Mouse (Mus musculus) splenic B cell, adult 2 months (primary cell): Measurements from ENCODE around the gene Zfp423.
"Not testable (repeated sequence)": the region's sequence is repeated elsewhere in the genome, so short reads cannot be mapped to it uniquely, and the experiment has no call there.

ENCODE experiments used
- DNase-seq: peaks from one replicate; pipeline ENCODE4 v3.0.0-alpha.2; 2011; ENCODE audit warnings: low read depth, low spot score
- H3K27me3 ChIP-seq: 2 replicates; pipeline ENCODE4 v1.6.1; 2012; ENCODE audit warnings: mild to moderate bottlenecking, low read length, moderate library complexity, mixed read lengths; ENCODE audit not compliant: control insufficient read depth, poor library complexity, insufficient read depth, severe bottlenecking
- H3K36me3 ChIP-seq: 2 replicates; pipeline ENCODE4 v1.6.1; 2012; ENCODE audit warnings: mild to moderate bottlenecking, low read length, moderate library complexity, mixed read lengths; ENCODE audit not compliant: control insufficient read depth, poor library complexity, insufficient read depth, severe bottlenecking

Gene Zfp423

GRCm38 (mm10) chr8:87851380-87851779, 108.0 kb downstream of the Zfp423 start:
- DNase-seq: no peak
- no peaks in the 10 kb centered on the region for H3K36me3 ChIP-seq
- no peaks in the 10 kb centered on the region for H3K27me3 ChIP-seq

DNA sequence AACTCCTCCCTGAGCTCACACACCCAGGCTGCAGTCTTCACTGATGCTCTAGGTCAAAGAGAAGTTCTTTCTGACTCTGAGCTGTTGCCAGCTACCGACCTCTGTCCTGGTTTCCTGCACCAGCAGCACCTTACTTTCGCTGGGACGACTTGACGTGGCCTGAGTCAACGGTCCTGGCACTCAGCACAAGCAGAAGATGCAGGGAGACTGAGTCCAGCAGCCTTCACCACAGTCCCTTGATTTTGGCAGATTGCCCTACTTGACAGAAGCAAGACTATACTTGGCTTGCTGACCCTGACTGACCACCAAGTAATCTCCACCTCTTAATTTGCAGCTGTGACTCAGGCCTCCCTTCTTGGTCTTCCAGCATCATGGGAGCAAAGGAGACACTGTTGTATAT, 110.6 kb downstream of the Zfp423 start:
- no peaks in the 10 kb centered on the region for H3K27me3 ChIP-seq
- no peak for DNase-seq
- no peaks in the 10 kb centered on the region for H3K36me3 ChIP-seq

DNA sequence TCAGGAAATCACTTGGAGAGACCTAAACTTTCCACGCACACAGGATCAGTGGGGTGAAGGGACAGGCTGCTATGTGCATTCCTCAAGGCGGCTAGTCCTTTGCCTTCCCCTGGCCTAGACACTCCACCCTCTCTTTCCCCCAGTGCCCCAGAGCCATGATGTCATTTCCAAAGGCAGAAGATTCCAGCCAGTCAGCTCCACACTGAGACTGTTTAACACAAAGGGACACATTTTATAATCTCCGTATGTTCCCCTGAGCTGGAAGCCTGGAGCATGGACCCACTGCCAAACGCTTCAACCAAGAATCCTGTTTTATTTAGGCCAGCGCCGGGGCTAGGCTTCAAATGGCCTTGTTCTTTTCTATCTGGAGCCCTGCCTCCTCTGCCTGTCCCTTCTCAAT, 111.6 kb downstream of the Zfp423 start:
- no peak for DNase-seq
- no peaks in the 10 kb centered on the region for H3K27me3 ChIP-seq
- no peaks in the 10 kb centered on the region for H3K36me3 ChIP-seq

- H3K36me3 ChIP-seq, H3K27me3 ChIP-seq, DNase-seq: not testable (repeated sequence)
These were observed 117.3 kb downstream of the Zfp423 start for GRCm38 (mm10) chr8:87842096-87842495.

- no peaks in the 10 kb centered on the region for H3K27me3 ChIP-seq
- H3K36me3 ChIP-seq: no peaks in the 10 kb centered on the region
- DNase-seq: no peak
These were observed 122.1 kb downstream of the Zfp423 start for GRCm38 (mm10) chr8:87837266-87837665.

DNA sequence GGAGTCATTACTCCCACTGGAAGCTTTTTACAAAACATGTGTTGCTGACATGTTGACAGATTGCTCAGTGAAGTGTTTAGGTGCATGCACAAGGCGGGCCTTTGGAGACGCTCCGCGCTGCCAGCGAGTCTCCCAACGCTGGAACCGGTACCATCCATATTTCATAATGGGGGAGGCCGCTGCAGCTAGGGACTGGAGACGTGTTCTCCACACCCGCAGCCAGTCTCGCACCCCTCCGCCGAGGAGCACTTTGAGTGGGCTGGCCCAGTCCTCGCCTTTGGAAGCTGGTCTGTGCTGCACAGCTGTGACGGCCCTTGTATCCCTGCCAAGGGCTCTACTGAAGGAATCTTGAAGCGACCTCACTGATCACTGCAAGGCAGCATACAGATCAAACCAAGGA, 122.5 kb downstream of the Zfp423 start:
- Histone ChIP-seq H3K36me3 (no peaks in the 10 kb centered on the region), H3K27me3 (no peaks in the 10 kb centered on the region)
- DNase-seq: no peak

DNA sequence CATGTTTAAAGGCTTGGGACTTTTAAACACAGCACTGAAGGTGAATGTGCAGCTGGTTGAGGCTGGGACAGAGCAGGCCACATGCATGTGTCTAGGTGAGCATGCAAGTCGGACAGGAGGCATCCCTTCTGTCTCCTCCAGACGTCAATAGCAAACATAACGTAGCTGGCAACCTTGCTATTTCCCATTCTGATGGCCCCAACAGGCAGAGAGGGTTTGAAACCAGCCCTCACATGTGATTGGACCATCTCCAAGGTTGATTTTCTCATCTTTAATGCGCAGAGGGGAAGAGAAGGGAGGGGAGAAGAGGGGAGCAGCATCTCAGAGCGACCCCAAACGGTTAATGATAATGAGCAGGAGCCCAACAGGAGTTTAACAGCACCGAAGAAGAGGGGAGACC, 123.5 kb downstream of the Zfp423 start:
- Histone ChIP-seq H3K36me3 (no peaks in the 10 kb centered on the region), H3K27me3 (no peaks in the 10 kb centered on the region)
- no peak for DNase-seq

DNA sequence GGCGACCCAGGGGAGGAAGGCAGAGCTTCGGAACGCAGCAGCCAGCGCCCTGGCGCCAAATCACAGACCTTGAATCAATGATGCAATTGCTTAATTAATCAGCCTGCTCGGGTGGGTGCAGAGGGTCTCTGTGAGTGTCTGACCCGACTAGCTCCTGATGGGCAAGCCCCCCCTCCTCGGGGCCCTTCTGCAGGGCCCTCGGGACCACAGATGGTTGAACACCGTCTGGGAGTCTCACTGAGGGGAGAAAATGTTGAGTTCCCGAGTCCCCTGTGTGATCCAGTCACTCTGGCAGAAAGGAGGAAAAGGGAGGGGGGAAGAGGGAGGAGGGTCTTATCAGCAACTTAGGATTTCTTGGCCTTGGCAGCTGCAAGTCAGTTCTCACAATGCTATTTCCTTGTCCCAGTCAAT, 124.0 kb downstream of the Zfp423 start:
- DNase-seq: no peak
- Histone ChIP-seq H3K36me3 (no peaks in the 10 kb centered on the region), H3K27me3 (no peaks in the 10 kb centered on the region)

- H3K27me3 ChIP-seq: no peaks in the 10 kb centered on the region
- no peaks in the 10 kb centered on the region for H3K36me3 ChIP-seq
- no peak for DNase-seq
These were observed 124.7 kb downstream of the Zfp423 start for GRCm38 (mm10) chr8:87834656-87835055.

DNA sequence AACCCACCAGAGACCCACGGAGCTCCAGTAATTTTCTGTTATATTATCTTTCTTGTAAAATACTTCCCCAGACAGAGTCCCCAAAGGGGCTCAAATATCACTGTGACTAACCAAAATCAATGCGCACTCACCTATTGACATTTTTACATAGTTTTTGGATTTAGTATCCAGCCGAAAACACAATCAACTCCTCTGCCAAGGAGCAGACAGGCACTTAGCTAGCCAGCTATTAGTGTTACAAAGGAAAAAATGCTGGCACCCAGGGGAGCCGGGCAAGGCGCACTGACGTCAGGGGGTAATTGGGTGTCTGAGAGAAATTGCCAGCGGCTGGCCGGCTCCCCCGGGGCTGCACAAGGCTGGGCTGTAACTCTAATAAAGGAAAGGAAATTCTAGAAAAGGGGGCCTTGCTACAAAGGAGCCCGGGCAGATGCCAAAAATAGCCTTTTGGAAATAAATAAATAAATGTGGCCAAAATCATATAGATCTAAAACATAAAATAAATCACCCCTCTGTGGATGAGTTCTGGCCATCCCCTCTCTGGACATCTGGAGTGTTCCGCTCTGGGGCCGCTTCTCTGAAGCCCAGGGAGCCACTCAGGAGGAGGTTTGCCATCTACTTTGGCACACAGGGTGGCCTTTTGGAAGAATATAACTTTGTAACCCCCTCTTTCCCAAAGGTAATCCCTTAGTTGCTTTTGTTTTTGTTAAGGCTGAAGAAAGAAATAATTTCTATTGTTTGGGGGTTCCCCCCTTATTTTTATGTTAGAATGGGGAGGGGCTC, 125.4 kb downstream of the Zfp423 start:
- DNase-seq: no peak

DNA sequence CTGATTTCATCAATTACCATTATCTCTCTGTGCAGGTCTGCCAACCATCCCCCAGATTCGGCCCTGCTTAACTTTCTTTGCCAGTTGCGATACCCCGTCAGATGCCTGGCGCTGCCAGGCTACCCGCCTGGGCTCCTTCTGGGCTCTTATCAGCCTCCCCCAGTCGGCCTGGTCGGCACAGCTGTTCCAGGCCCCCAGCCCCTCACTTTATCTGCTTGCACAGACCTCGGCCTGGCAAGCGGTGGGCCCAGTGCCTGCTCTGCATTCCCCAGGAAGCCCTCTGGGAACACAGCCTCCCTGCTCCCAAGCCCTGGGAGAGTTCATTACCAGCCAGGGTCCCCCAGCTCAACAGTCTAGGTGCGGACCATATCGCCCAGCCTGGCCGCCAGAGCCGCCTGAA, 126.1 kb downstream of the Zfp423 start:
- DNase-seq: no peak
- H3K27me3 ChIP-seq: no peaks in the 10 kb centered on the region
- no peaks in the 10 kb centered on the region for H3K36me3 ChIP-seq

More for the DNA sequence above, 125.4 kb downstream of the Zfp423 start:
- no peaks in the 10 kb centered on the region for H3K27me3 ChIP-seq
- no peaks in the 10 kb centered on the region for H3K36me3 ChIP-seq

- Histone ChIP-seq H3K36me3 (no peaks in the 10 kb centered on the region), H3K27me3 (no peaks in the 10 kb centered on the region)
- no peak for DNase-seq
These were observed 126.7 kb downstream of the Zfp423 start for GRCm38 (mm10) chr8:87832381-87833325.

GRCm38 (mm10) chr8:87831567-87831966, 127.8 kb downstream of the Zfp423 start:
- no peaks in the 10 kb centered on the region for H3K27me3 ChIP-seq
- DNase-seq: no peak
- H3K36me3 ChIP-seq: no peaks in the 10 kb centered on the region

GRCm38 (mm10) chr8:87831116-87831515, 128.3 kb downstream of the Zfp423 start:
- Histone ChIP-seq H3K36me3 (no peaks in the 10 kb centered on the region), H3K27me3 (no peaks in the 10 kb centered on the region)
- DNase-seq: no peak

GRCm38 (mm10) chr8:87830200-87830599, 129.2 kb downstream of the Zfp423 start:
- Histone ChIP-seq H3K27me3 (no peaks in the 10 kb centered on the region), H3K36me3 (no peaks in the 10 kb centered on the region)
- DNase-seq: no peak
